Mouse (Mus musculus) spleen, adult 2 months (tissue): ENCODE results near the gene Pde1c. TPM values are rescaled to one million over a fixed set of nuclear protein-coding genes. Genes with fewer than 3 reads are reported as not detected.

Experiments
- DNase-seq, 2 experiments: peaks; one replicate each; pipeline versions ENCODE4 v3.0.0 to v3.0.0-alpha.2; 2012 to 2021; ENCODE audit warnings: low spot score in 2 of 2, low read depth in 1 of 2
- H3K27ac ChIP-seq: fragments of 200-500 bp; 2 replicates; pipeline ENCODE4 v1.5.1; 2012; ENCODE audit warnings: low read length, inconsistent platforms; ENCODE audit not compliant: insufficient read depth
- H3K27me3 ChIP-seq: fragments of 200-500 bp; 2 replicates; pipeline ENCODE4 v1.6.1; 2012; ENCODE audit warnings: mild to moderate bottlenecking, moderate library complexity, low read length, inconsistent platforms; ENCODE audit not compliant: control insufficient read depth, insufficient read depth
- H3K36me3 ChIP-seq: fragments of 200-500 bp; 2 replicates; pipeline ENCODE4 v1.6.1; 2012; ENCODE audit warnings: mild to moderate bottlenecking, low read length, inconsistent platforms; ENCODE audit not compliant: control insufficient read depth, insufficient read depth
- H3K4me1 ChIP-seq: fragments of 200-500 bp; 2 replicates; pipeline ENCODE4 v1.6.1; 2011; ENCODE audit warnings: inconsistent platforms; ENCODE audit not compliant: control insufficient read depth, insufficient read depth, insufficient read length
- H3K4me3 ChIP-seq: fragments of 200-500 bp; 2 replicates; pipeline ENCODE4 v1.5.1; 2011; ENCODE audit warnings: mild to moderate bottlenecking, inconsistent platforms; ENCODE audit not compliant: insufficient read depth, insufficient read length; ENCODE audit errors: extremely low read depth
- CTCF ChIP-seq: fragments of 200-500 bp; IDR thresholded peaks from 2 replicates; pipeline ENCODE4 v1.5.1; 2011; ENCODE audit warnings: mild to moderate bottlenecking, inconsistent platforms; ENCODE audit not compliant: insufficient read depth, insufficient read length, insufficient replicate concordance; ENCODE audit errors: extremely low read depth
- POLR2A ChIP-seq: fragments of 200-500 bp; IDR thresholded peaks from 2 replicates; pipeline ENCODE4 v1.6.1; 2011; ENCODE audit warnings: low read depth, low read length, inconsistent platforms
- WGBS: fragments of 180-500 bp; shearing (Covaris S2); methylation state at CpG from one replicate; pipeline ENCODE4 v1.1.7; 2018; 5-methylcytosine and 5-hydroxymethylcytosine counted together
- polyA plus RNA-seq: library from polyadenylated mRNA; depleted of rRNA; stranded (reverse); fragments of >200 nt; gene quantifications from 2 replicates; pipeline ENCODE4 v1.2.3, GENCODE M21; 2012; rRNA removed

The Pde1c gene
- polyA plus RNA-seq, 1 experiment, result 0.08 TPM

- H3K27me3 ChIP-seq, result no peaks in the 10 kb centered on the region
- H3K27ac ChIP-seq, result no peak overlapping the region
- no peak overlapping the region for H3K4me3 ChIP-seq
- no peak for DNase-seq
- 72% methylated on average over 10 of the region's 10 CpGs for WGBS
- no peaks in the 10 kb centered on the region for H3K36me3 ChIP-seq
- TF ChIP-seq POLR2A (no peak), CTCF (no peak)
- no peaks in the 10 kb centered on the region for H3K4me1 ChIP-seq
These were observed 533.8 kb downstream of the Pde1c start for GRCm38 (mm10) chr6:56035054-56035453.

GRCm38 (mm10) chr6:56032231-56032630, 536.7 kb downstream of the Pde1c start:
- no peaks in the 10 kb centered on the region for H3K27me3 ChIP-seq
- H3K4me3 ChIP-seq, result no peak overlapping the region
- TF ChIP-seq POLR2A (no peak), CTCF (no peak)
- H3K36me3 ChIP-seq, result no peaks in the 10 kb centered on the region
- no peaks in the 10 kb centered on the region for H3K4me1 ChIP-seq
- WGBS, result 83% methylated on average over 2 of the region's 2 CpGs
- DNase-seq, result no peak
- H3K27ac ChIP-seq, result no peak overlapping the region

- H3K4me3 ChIP-seq, result no peak overlapping the region
- H3K36me3 ChIP-seq, result no peaks in the 10 kb centered on the region
- H3K27ac ChIP-seq, result no peak overlapping the region
- no peak for DNase-seq
- WGBS, result 69% methylated on average over 5 of the region's 5 CpGs
- H3K27me3 ChIP-seq, result no peaks in the 10 kb centered on the region
- TF ChIP-seq POLR2A (no peak), CTCF (no peak)
- no peaks in the 10 kb centered on the region for H3K4me1 ChIP-seq
These were observed 538.9 kb downstream of the Pde1c start for GRCm38 (mm10) chr6:56029986-56030385.

GRCm38 (mm10) chr6:56027966-56028365, 540.9 kb downstream of the Pde1c start:
- Histone ChIP-seq H3K4me1 (no peaks in the 10 kb centered on the region), H3K27me3 (no peaks in the 10 kb centered on the region), H3K4me3 (no peak overlapping the region), H3K36me3 (no peaks in the 10 kb centered on the region), H3K27ac (no peak overlapping the region)
- DNase-seq, result no peak
- 79% methylated on average over 5 of the region's 5 CpGs for WGBS
- TF ChIP-seq POLR2A (no peak), CTCF (no peak)

GRCm38 (mm10) chr6:56027318-56027717, 541.6 kb downstream of the Pde1c start:
- Histone ChIP-seq H3K27ac (no peak overlapping the region), H3K4me1 (no peaks in the 10 kb centered on the region)

GRCm38 (mm10) chr6:56025533-56025932, 543.4 kb downstream of the Pde1c start:
- Histone ChIP-seq H3K27me3 (no peaks in the 10 kb centered on the region), H3K4me3 (no peak overlapping the region), H3K27ac (no peak overlapping the region), H3K36me3 (no peaks in the 10 kb centered on the region), H3K4me1 (no peaks in the 10 kb centered on the region)
- no peak for DNase-seq
- WGBS, result 72% methylated on average over 2 of the region's 2 CpGs
- no peak for TF ChIP-seq POLR2A
- no peak for TF ChIP-seq CTCF

More at GRCm38 (mm10) chr6:56027318-56027717, 541.6 kb downstream of the Pde1c start:
- Histone ChIP-seq H3K36me3 (no peaks in the 10 kb centered on the region), H3K4me3 (no peak overlapping the region), H3K27me3 (no peaks in the 10 kb centered on the region)
- no peak for DNase-seq
- TF ChIP-seq POLR2A, result no peak
- no peak for TF ChIP-seq CTCF
- 76% methylated on average over 6 of the region's 6 CpGs for WGBS

Other genes starting within 250 kb of the Pde1c start
- 1.3 and 2.2 TPM in 2 replicates for gene Lsm5, start 135.6 kb upstream of the Pde1c start, polyA plus RNA-seq
- 5.5 and 5.8 TPM in 2 replicates for gene Avl9, start 145.8 kb upstream of the Pde1c start, polyA plus RNA-seq
- 7.2 and 8.0 TPM in 2 replicates for gene Kbtbd2, start 228.7 kb upstream of the Pde1c start, polyA plus RNA-seq